Mouse (Mus musculus) G1E (cell line): ENCODE measurements at regions not wholly inside any gene's neighbourhood (a gene's known extent, or its start where the extent isn't known, plus 50 kb on each side); places are given as distances from the start of the nearest gene placed in this dataset.
"Not testable (repeated sequence)": the region's sequence is repeated elsewhere in the genome, so short reads cannot be mapped to it uniquely, and the experiment has no call there.

Experiments
- ATAC-seq: 2 replicates; pipeline ENCODE4 v1.8.0; 2016; ENCODE audit warnings: mild to moderate bottlenecking; ENCODE audit not compliant: insufficient number of reproducible peaks, poor library complexity, low FRiP score, severe bottlenecking; ENCODE audit errors: extremely low read depth
- DNase-seq: peaks from one replicate; pipeline ENCODE4 v3.0.0; 2012; ENCODE audit warnings: low spot score
- H3K27me3 ChIP-seq: 2 replicates; pipeline ENCODE4 v1.6.1; 2012; ENCODE audit warnings: mild to moderate bottlenecking, low read length, inconsistent platforms; ENCODE audit not compliant: insufficient read depth
- H3K36me3 ChIP-seq: replicated peaks from 2 replicates; pipeline ENCODE3; 2012; ENCODE audit warnings: mild to moderate bottlenecking, inconsistent platforms
- H3K4me1 ChIP-seq: 2 replicates; pipeline ENCODE4 v1.6.1; 2012; ENCODE audit warnings: low read depth, low read length, inconsistent platforms, mixed read lengths; ENCODE audit not compliant: insufficient read depth
- H3K4me3 ChIP-seq: 2 replicates; pipeline ENCODE4 v1.5.1; 2012; ENCODE audit warnings: low read depth, mild to moderate bottlenecking, inconsistent platforms, low read length, moderate library complexity, mixed read lengths
- H3K9me3 ChIP-seq: replicated peaks from 2 replicates; pipeline ENCODE4 v1.6.1; 2012; ENCODE audit warnings: inconsistent platforms
- CTCF ChIP-seq: IDR thresholded peaks from 2 replicates; pipeline ENCODE4 v1.5.1; 2012; ENCODE audit warnings: low read depth, low read length, inconsistent platforms, mixed read lengths
- GATA1 ChIP-seq: IDR thresholded peaks from 2 replicates; pipeline ENCODE4 v1.6.1; 2012; ENCODE audit warnings: borderline replicate concordance, low read length, inconsistent platforms, mixed read lengths
- GATA2 ChIP-seq: IDR thresholded peaks from 2 replicates; pipeline ENCODE4 v1.6.1; 2012; ENCODE audit warnings: low read depth, low read length, inconsistent platforms, borderline replicate concordance
- POLR2AphosphoS5 ChIP-seq: IDR thresholded peaks from 2 replicates; pipeline ENCODE4 v1.6.1; 2012; ENCODE audit warnings: low read depth, low read length, inconsistent platforms; ENCODE audit not compliant: insufficient replicate concordance
- TAL1 ChIP-seq: conservative IDR thresholded peaks from 2 replicates; pipeline ENCODE4 v1.6.1; 2012; ENCODE audit warnings: low read depth, low read length, inconsistent platforms, mixed read lengths

- Histone ChIP-seq H3K4me3 (no peak overlapping the region), H3K4me1 (no peaks in the 10 kb centered on the region), H3K36me3 (no peaks in the 10 kb centered on the region), H3K27me3 (no peaks in the 10 kb centered on the region), H3K9me3 (no peaks in the 10 kb centered on the region)
- TF ChIP-seq CTCF: no peak
- no peak for TF ChIP-seq GATA1
- TF ChIP-seq TAL1: no peak
- TF ChIP-seq GATA2: no peak
- TF ChIP-seq POLR2AphosphoS5: no peak
- DNase-seq (no peak), ATAC-seq (no peak)
These were observed 635.1 kb downstream of the Dnajb9 start for GRCm38 (mm10) chr12:43574887-43575605.

DNA sequence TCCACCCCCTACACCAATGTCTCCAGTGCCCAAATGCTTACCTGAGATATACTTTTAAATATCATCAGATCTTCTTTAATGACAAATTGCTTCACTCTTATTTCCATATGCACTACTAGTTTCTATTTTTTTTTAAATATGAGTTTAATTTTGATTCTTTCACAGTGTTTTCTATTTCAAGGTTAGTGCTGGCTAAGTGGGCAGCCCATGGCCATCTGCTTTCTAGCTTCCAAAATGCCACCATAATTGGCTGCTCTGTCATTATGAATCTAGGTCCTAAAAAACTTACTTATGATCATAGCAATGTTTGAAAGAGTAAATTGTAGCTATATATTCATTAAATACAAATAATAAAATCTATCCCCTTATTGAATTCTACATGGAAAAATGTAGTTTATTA is 636.9 kb downstream of the Dnajb9 start:
- Histone ChIP-seq H3K27me3 (no peaks in the 10 kb centered on the region), H3K36me3 (no peaks in the 10 kb centered on the region), H3K4me3 (no peak overlapping the region), H3K9me3 (no peaks in the 10 kb centered on the region), H3K4me1 (no peaks in the 10 kb centered on the region)
- TF ChIP-seq POLR2AphosphoS5 (no peak), GATA1 (no peak), TAL1 (no peak), GATA2 (no peak), CTCF (no peak)
- no peak for DNase-seq
- no peak for ATAC-seq

DNA sequence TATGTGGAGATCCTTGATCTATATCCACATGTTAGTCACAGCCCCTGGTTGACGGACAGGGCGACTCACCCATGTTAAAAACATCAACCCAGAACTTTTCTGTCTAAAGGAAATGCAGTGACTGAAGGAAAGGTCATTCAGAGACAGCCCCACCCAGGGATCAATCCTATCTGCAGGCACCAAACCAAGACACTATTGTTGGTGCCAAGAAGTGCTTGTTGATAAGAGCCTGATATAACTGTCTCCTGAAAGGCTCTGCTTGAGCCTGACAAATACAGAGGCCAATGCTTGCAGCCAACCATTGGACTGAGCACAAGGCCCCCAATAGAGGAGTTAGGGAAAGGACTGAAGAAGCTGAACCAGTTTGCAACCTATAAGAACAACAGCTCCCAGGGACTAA is 682.5 kb downstream of the Dnajb9 start:
- TF ChIP-seq TAL1 (no peak), GATA1 (no peak), GATA2 (no peak), POLR2AphosphoS5 (no peak)
- no peak for ATAC-seq
- H3K9me3 ChIP-seq: 0 out of 2 replicates have a peak, but pooled peaks cover 1% of the 10 kb centered on the region
- no peaks in the 10 kb centered on the region for H3K4me1 ChIP-seq
- H3K4me3 ChIP-seq: no peak overlapping the region
- no peaks in the 10 kb centered on the region for H3K36me3 ChIP-seq
- DNase-seq: no peak
- H3K27me3 ChIP-seq: no peaks in the 10 kb centered on the region

DNA sequence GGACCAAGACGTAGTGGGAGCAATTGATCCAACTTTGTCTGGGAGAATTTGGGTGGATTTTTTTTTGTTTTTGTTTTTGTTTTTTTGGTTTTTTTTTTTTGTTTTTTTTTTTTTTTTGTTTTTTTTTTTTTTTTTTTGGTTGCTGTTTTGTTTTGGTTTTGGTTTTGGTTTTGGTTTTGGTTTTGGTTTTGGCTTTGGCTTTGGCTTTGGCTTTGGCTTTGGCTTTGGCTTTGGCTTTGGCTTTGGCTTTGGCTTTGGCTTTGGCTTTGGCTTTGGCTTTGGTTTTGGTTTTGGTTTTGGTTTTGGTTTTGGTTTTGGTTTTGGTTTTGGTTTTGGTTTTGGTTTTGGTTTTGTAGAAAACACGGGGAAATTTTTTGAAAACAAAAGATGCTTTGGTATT is 702.7 kb downstream of the Dnajb9 start:
- not testable (repeated sequence) for DNase-seq, H3K27me3 ChIP-seq, H3K9me3 ChIP-seq, ATAC-seq, H3K36me3 ChIP-seq, H3K4me1 ChIP-seq, H3K4me3 ChIP-seq

DNA sequence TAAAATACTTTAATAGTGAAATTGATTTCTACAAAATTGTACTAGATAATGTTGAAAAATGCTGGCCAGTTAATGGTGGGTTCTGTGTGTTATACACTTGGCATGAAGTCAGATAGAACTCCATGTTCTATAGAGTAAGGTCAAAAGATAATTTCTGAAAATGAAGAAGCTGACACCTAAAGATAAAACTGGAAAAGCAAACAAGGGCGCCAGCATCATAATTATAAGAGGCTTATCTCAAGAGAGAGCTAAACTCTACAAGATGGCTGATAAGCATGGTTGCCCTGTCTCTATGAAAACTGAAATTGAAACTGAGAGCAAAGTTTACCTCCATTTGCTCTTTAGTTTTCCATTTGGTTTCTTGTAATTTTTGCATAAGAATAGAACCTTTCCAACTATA is 720.2 kb downstream of the Dnajb9 start:
- Histone ChIP-seq H3K36me3 (no peaks in the 10 kb centered on the region), H3K4me1 (no peaks in the 10 kb centered on the region), H3K4me3 (no peak overlapping the region), H3K27me3 (no peaks in the 10 kb centered on the region), H3K9me3 (no peaks in the 10 kb centered on the region)
- peak; percentile 43; the same call in 1 of the 2 replicates for ATAC-seq
- TF ChIP-seq TAL1 (no peak), GATA1 (no peak), GATA2 (no peak), CTCF (no peak), POLR2AphosphoS5 (no peak)
- no peak for DNase-seq

DNA sequence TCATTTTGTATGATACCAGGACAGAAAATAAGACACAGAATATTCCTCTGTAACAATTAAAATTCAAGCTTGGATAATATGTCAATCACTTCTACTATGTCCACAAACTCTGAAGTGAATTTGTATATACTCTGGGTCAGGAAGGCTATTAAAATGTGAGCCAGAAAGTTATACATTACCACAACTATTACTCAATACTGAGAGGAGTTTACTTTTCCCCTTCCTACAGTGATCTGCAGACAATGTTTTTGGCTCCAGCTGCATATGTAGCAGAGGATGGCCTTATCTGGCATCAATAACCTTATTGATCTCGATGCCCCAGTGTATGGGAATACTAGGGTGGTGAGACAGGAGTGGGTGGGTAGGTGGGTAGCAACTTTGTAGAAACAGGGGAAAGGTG is 727.4 kb downstream of the Dnajb9 start:
- Histone ChIP-seq H3K36me3 (no peaks in the 10 kb centered on the region), H3K4me3 (no peak overlapping the region), H3K4me1 (no peaks in the 10 kb centered on the region), H3K27me3 (no peaks in the 10 kb centered on the region), H3K9me3 (no peaks in the 10 kb centered on the region)
- TF ChIP-seq GATA2 (no peak), GATA1 (no peak), POLR2AphosphoS5 (no peak)
- ATAC-seq (no peak), DNase-seq (no peak)

DNA sequence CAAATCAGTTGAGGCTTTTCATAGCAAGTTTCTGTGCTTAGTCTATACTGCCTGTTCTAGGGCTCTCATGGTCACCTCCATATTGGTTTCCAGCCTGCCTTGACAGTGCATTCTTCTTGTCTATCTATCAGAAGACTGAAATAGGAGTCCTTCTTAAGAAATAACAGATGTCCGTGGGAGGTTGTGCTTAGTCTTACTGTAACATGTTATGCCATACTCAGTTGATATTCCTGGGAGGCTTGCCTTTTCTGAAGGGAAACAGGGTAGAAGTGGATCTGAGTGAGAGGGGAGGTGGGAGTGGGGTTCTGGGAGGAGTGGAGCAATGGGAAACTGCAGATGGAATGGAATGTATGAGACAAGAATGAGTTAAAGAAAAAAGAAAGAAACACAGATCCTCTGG is 747.6 kb downstream of the Dnajb9 start:
- ATAC-seq: no peak
- Histone ChIP-seq H3K36me3 (no peaks in the 10 kb centered on the region), H3K9me3 (no peaks in the 10 kb centered on the region), H3K27me3 (no peaks in the 10 kb centered on the region), H3K4me3 (no peak overlapping the region), H3K4me1 (no peaks in the 10 kb centered on the region)
- no peak for DNase-seq
- TF ChIP-seq CTCF (no peak), GATA1 (no peak), GATA2 (no peak)
